Mouse (Mus musculus): ENCODE measurements at regions not wholly inside any gene's neighbourhood (a gene's known extent, or its start where the extent isn't known, plus 50 kb on each side); places are given as distances from the start of the nearest gene placed in this dataset.

- peak; percentile 5 for DNase-seq (ENCODE audit: low read depth)
- TF ChIP-seq POLR2A (IDR thresholded peaks at IDR 0.05; ENCODE audit: borderline replicate concordance, extremely low read depth, insufficient read depth, insufficient read length, poor library complexity, severe bottlenecking) (no peak), CTCF (IDR thresholded peaks at IDR 0.05; ENCODE audit: borderline replicate concordance, extremely low read depth, insufficient read depth, insufficient read length) (no peak)
Observed at GRCm38 (mm10) chr1:124227091-124227490, 181.7 kb upstream of the Dpp10 start.
